Mouse (Mus musculus): Measurements from ENCODE around the gene Rab11fip5.

The Rab11fip5 gene

DNA sequence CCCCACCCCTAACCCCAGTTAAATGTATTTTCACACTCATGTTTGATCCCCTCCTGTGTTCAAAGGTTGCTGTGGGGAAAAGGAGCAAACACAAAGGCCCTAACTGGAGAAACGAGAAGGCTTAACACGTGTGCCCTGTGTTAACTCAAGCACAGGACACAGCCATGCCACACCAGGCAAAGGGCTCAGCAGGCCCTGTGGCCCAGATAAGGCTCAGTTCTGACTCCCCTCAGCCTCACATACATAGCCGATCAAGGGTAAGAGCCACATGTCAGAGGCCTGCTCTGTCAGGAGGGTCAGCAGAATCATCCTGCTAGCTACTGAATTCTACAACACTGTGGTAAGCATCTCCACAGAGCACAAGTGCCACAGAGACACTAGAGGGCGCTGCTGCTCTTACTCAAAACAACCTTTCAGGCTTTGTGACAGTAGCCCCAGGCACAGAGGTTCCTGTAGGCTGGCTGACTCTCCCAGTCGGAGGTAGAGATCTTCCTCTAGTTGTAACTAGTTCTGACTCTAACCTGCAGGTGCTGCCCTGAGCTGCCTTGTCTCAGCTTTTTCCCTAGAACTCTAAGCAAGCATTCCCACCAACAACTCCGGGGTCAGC, 28.3 kb downstream of the Rab11fip5 start:
- peak; percentile 91 for DNase-seq

DNA sequence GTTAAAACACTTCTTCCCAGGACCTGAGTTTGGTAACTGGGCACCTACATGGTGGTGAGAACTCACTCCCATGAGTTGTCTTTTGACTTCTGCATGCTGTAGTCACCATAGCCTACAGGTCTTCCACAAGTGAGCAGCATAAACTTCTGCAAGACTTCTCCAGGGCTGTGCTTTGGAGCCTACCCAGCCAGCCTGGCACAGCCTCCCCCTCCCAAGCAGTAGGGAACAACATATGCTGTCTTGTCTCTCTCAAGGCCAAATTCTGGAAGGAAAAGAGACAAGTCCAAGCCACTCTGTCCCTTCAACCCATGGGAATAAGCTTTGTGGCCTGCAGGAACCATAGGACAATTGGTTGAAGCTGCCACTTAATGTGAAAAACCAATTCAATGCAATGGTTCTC, 29.5 kb downstream of the Rab11fip5 start:
- no peak for DNase-seq

- DNase-seq: no peak
Measured at GRCm38 (mm10) chr6:85343027-85343426, 31.4 kb downstream of the Rab11fip5 start.

GRCm38 (mm10) chr6:85341814-85342501, 32.5 kb downstream of the Rab11fip5 start:
- no peak for DNase-seq

DNA sequence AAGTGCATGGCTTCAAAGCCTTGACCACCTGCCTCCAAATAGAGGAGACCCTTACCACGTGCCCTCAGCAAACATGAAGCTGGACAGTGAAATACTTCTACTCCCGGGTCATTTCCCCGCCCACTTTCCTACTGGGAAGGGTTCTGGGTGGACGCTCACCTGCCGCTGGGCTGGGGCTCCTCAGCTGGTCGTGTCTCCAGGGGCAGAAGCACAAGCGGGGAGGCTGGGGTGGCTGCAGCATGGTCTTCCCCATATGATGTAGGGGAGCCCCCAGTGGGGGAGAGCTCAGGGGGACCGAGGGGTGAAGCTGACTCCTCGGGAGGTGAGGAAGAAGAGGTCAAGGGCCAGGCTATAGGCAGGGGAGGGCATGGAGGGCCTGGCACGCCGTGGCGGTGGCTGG, 34.2 kb downstream of the Rab11fip5 start:
- DNase-seq: no peak

- peak; percentile 78 for DNase-seq
Measured at GRCm38 (mm10) chr6:85339273-85339901, 35.0 kb downstream of the Rab11fip5 start.

- DNase-seq: no peak
Measured at GRCm38 (mm10) chr6:85336944-85337343, 37.5 kb downstream of the Rab11fip5 start.

GRCm38 (mm10) chr6:85335352-85335751, 39.1 kb downstream of the Rab11fip5 start:
- DNase-seq: no peak

DNA sequence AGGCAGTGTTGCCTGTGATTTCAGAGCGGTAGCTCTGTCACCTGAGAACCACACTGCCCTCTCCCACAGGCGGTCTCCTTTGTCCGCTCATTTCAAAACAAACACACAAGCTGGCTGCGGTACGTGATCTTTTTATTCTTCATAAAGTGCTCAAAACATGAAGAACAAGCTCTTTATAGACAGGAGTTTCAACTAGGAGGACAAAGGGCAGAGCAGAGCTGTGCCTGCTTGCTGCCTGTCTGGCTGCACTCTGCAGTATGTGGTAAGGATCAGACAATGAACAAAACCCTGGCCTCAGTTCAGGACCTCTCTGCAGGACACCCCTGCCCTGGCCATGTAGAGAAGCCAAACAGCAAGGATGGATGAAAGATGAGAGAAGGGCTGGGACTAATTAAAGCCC, 39.6 kb downstream of the Rab11fip5 start:
- DNase-seq: no peak

DNA sequence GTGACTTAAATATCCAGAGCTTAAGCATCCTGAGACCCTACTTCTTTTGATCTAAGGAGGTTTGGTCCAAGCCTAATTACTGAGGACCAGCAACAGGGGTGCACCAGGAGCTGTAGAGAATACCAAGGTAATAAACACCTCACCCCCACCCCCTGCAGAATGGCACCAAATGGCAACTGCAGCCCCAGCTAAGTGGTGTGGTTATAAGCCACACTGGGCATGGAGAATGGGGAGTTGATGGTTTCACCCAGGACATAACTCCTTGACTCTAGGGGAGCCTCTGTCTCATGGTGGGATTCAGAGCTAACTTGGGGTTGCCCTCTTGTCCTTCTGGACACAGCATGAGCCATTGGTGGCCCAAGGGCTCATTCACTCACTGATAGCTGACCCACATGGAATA, 40.2 kb downstream of the Rab11fip5 start:
- no peak for DNase-seq

- no peak for DNase-seq
Measured at GRCm38 (mm10) chr6:85333732-85334131, 40.7 kb downstream of the Rab11fip5 start.

- DNase-seq: peak; percentile 97
Measured at GRCm38 (mm10) chr6:85333000-85333669, 41.3 kb downstream of the Rab11fip5 start, which contains the start of gene Sfxn5. TSS of gene Sfxn5 (minus strand) at chr6:85333422.

- DNase-seq: no peak
Measured at GRCm38 (mm10) chr6:85332351-85332999, 42.0 kb downstream of the Rab11fip5 start.

- no peak for DNase-seq
Measured at GRCm38 (mm10) chr6:85331736-85332135, 42.7 kb downstream of the Rab11fip5 start.

- no peak for DNase-seq
Measured at GRCm38 (mm10) chr6:85331221-85331735, 43.2 kb downstream of the Rab11fip5 start.

GRCm38 (mm10) chr6:85329666-85330185, 44.7 kb downstream of the Rab11fip5 start:
- DNase-seq: no peak

DNA sequence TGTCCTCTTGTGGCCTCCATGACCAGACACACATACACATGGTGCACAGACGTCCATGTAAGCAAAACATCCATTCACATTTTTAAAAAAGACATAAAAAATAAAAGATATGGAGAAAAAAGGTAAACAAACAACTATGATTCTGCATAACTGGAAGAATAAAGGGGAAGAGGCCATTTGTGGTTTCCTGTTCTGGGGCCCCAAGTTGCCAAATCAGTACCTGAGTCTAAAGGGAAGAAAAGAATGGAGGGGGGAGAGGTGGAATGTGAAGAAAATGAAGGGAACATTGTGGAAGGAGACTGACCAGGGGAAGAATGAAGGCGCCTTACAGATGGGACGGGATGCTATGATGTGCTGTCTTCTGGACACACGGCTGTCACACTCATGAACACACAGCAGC, 47.9 kb downstream of the Rab11fip5 start:
- no peak for DNase-seq

GRCm38 (mm10) chr6:85325109-85325508, 49.3 kb downstream of the Rab11fip5 start:
- DNase-seq: no peak

DNA sequence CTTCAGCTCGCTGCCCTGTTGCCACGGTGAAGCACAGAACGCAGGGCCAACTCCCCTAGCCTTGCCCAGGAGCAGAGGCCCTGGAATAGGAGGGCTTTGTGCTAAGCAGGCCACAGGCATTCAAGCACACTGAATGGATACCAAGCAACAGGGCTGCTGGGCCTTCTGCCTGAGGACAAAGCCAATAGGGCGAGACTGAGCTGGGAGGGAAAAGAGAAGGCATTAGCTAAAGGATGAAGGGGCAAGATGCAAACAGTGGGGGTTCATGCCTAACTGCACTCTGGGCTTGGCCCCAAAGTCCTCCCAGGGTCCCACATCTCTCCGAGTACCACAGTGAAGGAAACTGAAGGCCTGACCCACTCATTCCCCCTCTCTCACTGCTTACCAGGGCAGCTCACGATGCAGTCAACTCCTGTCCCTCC, 54.0 kb downstream of the Rab11fip5 start:
- no peak for DNase-seq

DNA sequence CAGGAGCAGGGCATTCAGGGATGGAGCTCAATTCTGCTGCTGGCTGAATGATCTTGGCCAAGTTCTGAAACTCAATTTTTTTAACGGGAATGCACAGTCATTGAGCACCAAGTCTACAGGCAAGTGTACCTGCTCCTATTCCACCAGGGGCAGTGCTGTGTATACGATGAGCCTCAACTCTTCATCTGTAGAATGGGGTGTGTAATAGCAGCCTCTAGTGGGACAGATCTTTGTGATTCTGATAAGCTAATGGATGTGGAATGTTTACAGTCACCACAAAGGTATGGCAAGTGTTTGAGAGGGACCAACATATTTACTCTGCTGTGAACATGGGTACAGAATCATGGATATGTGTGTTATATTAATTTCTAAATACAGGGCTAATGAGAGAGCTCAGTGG, 58.2 kb downstream of the Rab11fip5 start:
- no peak for DNase-seq

- no peak for DNase-seq
Measured at GRCm38 (mm10) chr6:85314064-85314798, 60.2 kb downstream of the Rab11fip5 start.

DNA sequence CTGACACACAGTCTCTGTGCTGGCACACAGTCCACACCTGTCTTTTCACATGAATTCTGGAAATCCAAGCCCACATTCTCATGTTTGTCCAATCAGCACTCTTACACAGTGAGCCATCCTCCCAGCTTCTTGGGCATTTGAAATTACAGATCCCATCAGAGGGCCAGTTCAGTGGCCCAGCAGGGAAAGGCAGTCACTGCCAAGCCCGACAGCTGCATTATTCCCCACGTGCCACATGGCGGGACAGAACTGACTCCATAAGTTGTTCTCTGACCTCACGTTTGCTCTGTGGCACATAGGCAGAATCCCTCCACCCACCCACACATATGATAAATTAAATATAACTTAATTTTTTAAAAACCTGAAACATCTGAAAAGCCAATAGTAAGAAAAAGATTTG, 66.5 kb downstream of the Rab11fip5 start:
- no peak for DNase-seq
